Mouse (Mus musculus): ENCODE data around the gene Gm28047.

DNA sequence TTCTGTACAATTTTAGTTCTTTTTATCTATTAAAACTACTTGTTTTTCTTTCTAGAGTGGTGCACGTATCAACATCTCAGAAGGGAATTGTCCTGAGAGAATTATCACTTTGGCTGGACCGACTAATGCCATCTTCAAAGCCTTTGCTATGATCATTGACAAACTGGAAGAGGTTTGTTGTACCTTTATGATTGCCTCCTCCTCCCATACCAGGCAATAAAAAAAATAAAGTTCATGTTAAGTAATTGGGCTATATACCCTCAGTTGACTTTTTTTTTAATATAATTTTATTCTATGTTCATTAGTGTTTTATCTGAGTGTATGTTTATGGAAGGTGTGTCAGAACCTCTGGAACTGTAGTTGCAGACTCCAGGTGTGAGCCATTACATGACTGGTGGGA, 150.3 kb downstream of the Gm28047 start:
- TF ChIP-seq POLR2A (IDR thresholded peaks at IDR 0.05; ENCODE audit: insufficient read depth, low read depth, low read length) (no peak), CTCF (IDR thresholded peaks at IDR 0.05) (no peak)
